Mouse (Mus musculus): ENCODE measurements around the gene Cul7. TPM values are rescaled to one million over a fixed set of nuclear protein-coding genes. Genes with fewer than 3 reads are reported as not detected.
A peak's percentile ranks its signal among the peaks of the same experiment; 100 is the strongest.

Gene Cul7
- polyA plus RNA-seq, 1 experiment: 88.5 TPM

GRCm38 (mm10) chr17:46674530-46675283, 24.6 kb downstream of the Cul7 start:
- DNase-seq (ENCODE audit: low read depth): no peak
- no peak for TF ChIP-seq POLR2A (IDR thresholded peaks at IDR 0.05; ENCODE audit: borderline replicate concordance, extremely low read depth, insufficient read depth, insufficient read length, poor library complexity, severe bottlenecking)
- TF ChIP-seq CTCF (IDR thresholded peaks at IDR 0.05; ENCODE audit: borderline replicate concordance, extremely low read depth, insufficient read depth, insufficient read length): no peak

GRCm38 (mm10) chr17:46678416-46678815, 28.3 kb downstream of the Cul7 start, which contains the start of gene Mea1:
TSS of gene Mea1 (plus strand) at chr17:46678793.
- no peak for DNase-seq (ENCODE audit: low read depth)
- TF ChIP-seq POLR2A (IDR thresholded peaks at IDR 0.05; ENCODE audit: borderline replicate concordance, extremely low read depth, insufficient read depth, insufficient read length, poor library complexity, severe bottlenecking) (no peak), CTCF (IDR thresholded peaks at IDR 0.05; ENCODE audit: borderline replicate concordance, extremely low read depth, insufficient read depth, insufficient read length) (no peak)

- no peak for DNase-seq (ENCODE audit: low read depth)
Observed at GRCm38 (mm10) chr17:46678911-46679310, 28.8 kb downstream of the Cul7 start.

DNA sequence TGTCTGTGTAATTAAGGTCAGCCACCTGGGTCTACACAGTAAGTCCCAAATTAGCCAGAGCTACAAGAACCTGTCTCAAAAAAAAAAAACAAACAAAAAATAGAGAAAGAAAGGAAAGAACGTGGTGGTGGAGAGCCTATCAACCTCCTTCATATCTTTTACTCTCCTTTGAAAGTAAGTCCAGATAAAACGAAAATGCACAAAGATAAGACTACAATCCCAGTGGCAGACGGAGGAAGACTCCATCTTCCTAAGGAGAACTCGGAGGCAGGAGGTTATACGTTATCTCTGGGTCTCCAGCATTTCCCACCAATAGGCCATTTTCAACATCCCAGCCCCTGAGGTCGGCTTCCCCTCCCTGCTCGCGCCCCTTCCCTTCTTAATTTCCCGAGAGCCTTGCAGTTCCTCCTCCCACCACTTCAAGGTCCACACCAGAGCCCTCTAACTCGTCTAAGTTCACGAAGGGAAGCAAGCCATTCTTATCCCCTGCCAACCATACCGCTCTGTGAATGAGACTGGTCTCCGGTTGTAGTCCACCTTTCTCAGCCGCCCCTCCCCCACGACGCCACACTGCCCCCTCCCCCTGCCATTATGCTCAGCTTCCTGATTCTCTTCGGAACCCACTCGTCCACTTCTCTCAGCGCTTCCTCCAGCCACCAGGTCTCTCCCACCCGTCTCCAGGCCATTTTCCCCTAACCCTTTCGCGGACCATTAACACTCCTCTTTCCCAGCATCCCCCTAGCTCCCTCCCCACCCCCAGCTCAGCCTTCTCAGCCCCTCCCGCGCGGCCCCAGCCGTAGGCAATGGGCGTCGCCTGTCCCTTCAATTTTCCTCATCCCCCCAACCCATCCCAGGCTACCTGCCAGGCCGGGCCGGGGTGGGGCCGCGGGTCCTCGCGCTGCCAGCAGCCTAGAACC, 30.0 kb downstream of the Cul7 start:
- peak; percentile 32; the same call in 1 of the 2 replicates for TF ChIP-seq CTCF (IDR thresholded peaks at IDR 0.05; ENCODE audit: borderline replicate concordance, extremely low read depth, insufficient read depth, insufficient read length)
- TF ChIP-seq POLR2A (IDR thresholded peaks at IDR 0.05; ENCODE audit: borderline replicate concordance, extremely low read depth, insufficient read depth, insufficient read length, poor library complexity, severe bottlenecking): no peak
- no peak for DNase-seq (ENCODE audit: low read depth)

More at GRCm38 (mm10) chr17:46678911-46679310, 28.8 kb downstream of the Cul7 start:
- TF ChIP-seq CTCF (IDR thresholded peaks at IDR 0.05; ENCODE audit: borderline replicate concordance, extremely low read depth, insufficient read depth, insufficient read length): no peak
- no peak for TF ChIP-seq POLR2A (IDR thresholded peaks at IDR 0.05; ENCODE audit: borderline replicate concordance, extremely low read depth, insufficient read depth, insufficient read length, poor library complexity, severe bottlenecking)

GRCm38 (mm10) chr17:46680760-46681373, 30.7 kb downstream of the Cul7 start, which contains the start of gene Klhdc3:
TSS of gene Klhdc3 (minus strand) at chr17:46680914.
- DNase-seq (ENCODE audit: low read depth): peak; percentile 100
- TF ChIP-seq CTCF (IDR thresholded peaks at IDR 0.05; ENCODE audit: borderline replicate concordance, extremely low read depth, insufficient read depth, insufficient read length): no peak
- peak; percentile 44; the same call in 1 of the 2 replicates for TF ChIP-seq POLR2A (IDR thresholded peaks at IDR 0.05; ENCODE audit: borderline replicate concordance, extremely low read depth, insufficient read depth, insufficient read length, poor library complexity, severe bottlenecking)

GRCm38 (mm10) chr17:46681466-46682118, 31.5 kb downstream of the Cul7 start:
- TF ChIP-seq CTCF (IDR thresholded peaks at IDR 0.05; ENCODE audit: borderline replicate concordance, extremely low read depth, insufficient read depth, insufficient read length): no peak

GRCm38 (mm10) chr17:46682654-46683389, 32.7 kb downstream of the Cul7 start:
- no peak for DNase-seq (ENCODE audit: low read depth)
- TF ChIP-seq POLR2A (IDR thresholded peaks at IDR 0.05; ENCODE audit: borderline replicate concordance, extremely low read depth, insufficient read depth, insufficient read length, poor library complexity, severe bottlenecking) (no peak), CTCF (IDR thresholded peaks at IDR 0.05; ENCODE audit: borderline replicate concordance, extremely low read depth, insufficient read depth, insufficient read length) (no peak)

More at GRCm38 (mm10) chr17:46681466-46682118, 31.5 kb downstream of the Cul7 start:
- DNase-seq (ENCODE audit: low read depth): no peak

DNA sequence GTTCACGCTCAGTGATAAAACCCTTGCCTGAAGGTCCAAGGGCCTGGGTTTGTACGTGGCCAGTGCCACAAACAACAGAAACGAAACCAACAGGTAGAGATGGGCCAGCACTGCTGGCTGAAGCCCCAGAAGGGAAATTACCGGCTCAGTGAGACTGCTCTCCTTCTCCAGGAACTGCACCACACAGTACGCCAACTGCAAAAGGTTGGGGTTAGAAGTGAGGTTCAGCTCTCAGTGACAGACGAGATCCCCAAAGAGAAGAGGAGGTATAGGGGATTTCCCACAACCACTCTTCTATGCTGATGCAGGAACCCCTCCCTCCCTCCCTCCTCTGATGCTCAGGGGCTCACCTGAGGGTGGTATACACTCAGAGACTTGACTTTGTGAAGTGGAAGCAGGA, 35.8 kb downstream of the Cul7 start:
- DNase-seq (ENCODE audit: low read depth): no peak
- TF ChIP-seq CTCF (IDR thresholded peaks at IDR 0.05; ENCODE audit: borderline replicate concordance, extremely low read depth, insufficient read depth, insufficient read length) (no peak), POLR2A (IDR thresholded peaks at IDR 0.05; ENCODE audit: borderline replicate concordance, extremely low read depth, insufficient read depth, insufficient read length, poor library complexity, severe bottlenecking) (no peak)

DNA sequence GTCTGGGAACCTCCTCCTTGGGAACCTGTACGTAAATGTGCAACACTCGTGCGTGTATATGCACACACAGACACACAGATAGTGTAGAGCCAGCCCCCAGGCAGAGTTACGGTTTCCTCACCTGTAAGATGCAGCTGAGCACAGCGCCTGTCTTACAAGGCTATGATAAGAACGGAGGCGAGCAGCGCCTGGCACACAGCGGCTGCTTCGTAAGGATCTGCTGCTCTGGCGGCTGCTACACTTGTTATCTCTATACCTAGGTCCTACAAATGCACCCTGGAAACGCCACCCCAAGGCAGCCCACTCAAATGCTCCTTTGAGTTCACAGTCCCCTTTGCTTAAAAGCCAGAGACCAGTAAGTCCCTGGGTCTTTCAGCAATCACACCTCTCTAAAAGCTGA, 40.5 kb downstream of the Cul7 start:
- no peak for TF ChIP-seq POLR2A (IDR thresholded peaks at IDR 0.05; ENCODE audit: borderline replicate concordance, extremely low read depth, insufficient read depth, insufficient read length, poor library complexity, severe bottlenecking)
- no peak for TF ChIP-seq CTCF (IDR thresholded peaks at IDR 0.05; ENCODE audit: borderline replicate concordance, extremely low read depth, insufficient read depth, insufficient read length)
- no peak for DNase-seq (ENCODE audit: low read depth)

GRCm38 (mm10) chr17:46691390-46691789, 41.3 kb downstream of the Cul7 start:
- DNase-seq (ENCODE audit: low read depth): no peak

More at GRCm38 (mm10) chr17:46691390-46691789, 41.3 kb downstream of the Cul7 start:
- TF ChIP-seq POLR2A (IDR thresholded peaks at IDR 0.05; ENCODE audit: borderline replicate concordance, extremely low read depth, insufficient read depth, insufficient read length, poor library complexity, severe bottlenecking): no peak
- TF ChIP-seq CTCF (IDR thresholded peaks at IDR 0.05; ENCODE audit: borderline replicate concordance, extremely low read depth, insufficient read depth, insufficient read length): no peak
